Mouse (Mus musculus) MEL (cell line): Measurements from ENCODE around the gene Olfr586.

ENCODE experiments used
- CHD1 ChIP-seq: IDR thresholded peaks from 2 replicates; pipeline ENCODE4 v1.6.1; 2012; ENCODE audit warnings: low read depth, mild to moderate bottlenecking, inconsistent platforms, low read length, improper control_type of control experiment
- CTCF ChIP-seq, 3 experiments: IDR thresholded peaks in 2 of 3; conservative IDR thresholded peaks in 1 of 3; 2 replicates each; pipeline ENCODE4 v1.5.1; 2011 to 2012; ENCODE audit warnings: low read length in 3 of 3, low read depth in 2 of 3, mild to moderate bottlenecking in 2 of 3, improper control_type of control experiment in 1 of 3, inconsistent platforms in 1 of 3, mixed read lengths in 1 of 3, moderate library complexity in 1 of 3; ENCODE audit not compliant: control insufficient read depth in 1 of 3, insufficient read depth in 1 of 3, poor library complexity in 1 of 3, severe bottlenecking in 1 of 3
- NELFE ChIP-seq: IDR thresholded peaks from 2 replicates; pipeline ENCODE4 v1.6.1; 2011; ENCODE audit warnings: low read depth, low read length, improper control_type of control experiment
- POLR2A ChIP-seq, 2 experiments: IDR thresholded peaks; 2 replicates each; pipeline ENCODE4 v1.6.1; 2011 to 2012; ENCODE audit warnings: low read length in 2 of 2, mild to moderate bottlenecking in 2 of 2, control low read depth in 1 of 2, improper control_type of control experiment in 1 of 2, low read depth in 1 of 2, moderate library complexity in 1 of 2; ENCODE audit not compliant: control insufficient read depth in 1 of 2, insufficient read depth in 1 of 2, poor library complexity in 1 of 2
- RCOR1 ChIP-seq: IDR thresholded peaks from 2 replicates; pipeline ENCODE4 v1.6.1; 2012; ENCODE audit warnings: low read depth, mild to moderate bottlenecking, inconsistent platforms, low read length, improper control_type of control experiment
- SIN3A ChIP-seq: IDR thresholded peaks from 2 replicates; pipeline ENCODE4 v1.6.1; 2012; ENCODE audit warnings: low read length, improper control_type of control experiment, inconsistent platforms
- TAL1 ChIP-seq: IDR thresholded peaks from 2 replicates; pipeline ENCODE4 v1.6.1; 2012; ENCODE audit warnings: mild to moderate bottlenecking, inconsistent platforms, low read length, moderate library complexity, mixed read lengths
- ZC3H11A ChIP-seq: IDR thresholded peaks from 2 replicates; pipeline ENCODE4 v1.6.1; 2012; ENCODE audit warnings: low read depth, mild to moderate bottlenecking, inconsistent platforms, low read length, improper control_type of control experiment

- no peak for TF ChIP-seq CHD1
- TF ChIP-seq POLR2A (IDR thresholded peaks at IDR 0.05; ENCODE audit: control insufficient read depth in 1 of 2, insufficient read depth in 1 of 2, low read depth in 1 of 2, low read length in 2 of 2, poor library complexity in 1 of 2) = no peak
- TF ChIP-seq TAL1 = no peak
- TF ChIP-seq SIN3A = no peak
- no peak for TF ChIP-seq RCOR1
- TF ChIP-seq CTCF (IDR thresholded peaks at IDR 0.05 in 2 of 3, conservative IDR thresholded peaks at IDR 0.05 in 1 of 3; ENCODE audit: control insufficient read depth in 1 of 3, insufficient read depth in 1 of 3, low read depth in 2 of 3, low read length in 3 of 3, poor library complexity in 1 of 3, severe bottlenecking in 1 of 3) = no peak
- no peak for TF ChIP-seq NELFE
- TF ChIP-seq ZC3H11A = no peak
These were observed at the start of gene Olfr586 for GRCm38 (mm10) chr7:103125538-103125937.
